Mouse (Mus musculus): Measurements from ENCODE around the gene Smarcc2.

GRCm38 (mm10) chr10:128535206-128535605 is 76.2 kb downstream of the Smarcc2 start:
- no peak for TF ChIP-seq MAX (IDR thresholded peaks at IDR 0.05)
- no peak for TF ChIP-seq CTCF (IDR thresholded peaks at IDR 0.05; ENCODE audit: control insufficient read depth, insufficient read depth, insufficient read length)
- no peak for TF ChIP-seq MYOG (IDR thresholded peaks at IDR 0.05; ENCODE audit: control insufficient read depth, extremely low read depth, insufficient read length)

All from C2C12 (cell line).